Mouse (Mus musculus) CH12.LX (cell line): ENCODE measurements around the gene Cpne9.

Experiments used
- CTCF ChIP-seq, 2 experiments: IDR thresholded peaks in 1 of 2; conservative IDR thresholded peaks in 1 of 2; 2 replicates each; pipeline ENCODE4 v1.5.1; 2011 to 2012; ENCODE audit warnings: low read depth in 2 of 2, low read length in 2 of 2, improper control_type of control experiment in 1 of 2, inconsistent platforms in 1 of 2, mild to moderate bottlenecking in 1 of 2, moderate library complexity in 1 of 2
- EP300 ChIP-seq: IDR thresholded peaks from 2 replicates; pipeline ENCODE4 v1.6.1; 2011; ENCODE audit warnings: low read length, improper control_type of control experiment
- KAT2A ChIP-seq: IDR thresholded peaks from 2 replicates; pipeline ENCODE4 v1.6.1; 2012; ENCODE audit warnings: low read length, improper control_type of control experiment, inconsistent platforms; ENCODE audit not compliant: insufficient replicate concordance
- MAX ChIP-seq: IDR thresholded peaks from 2 replicates; pipeline ENCODE4 v1.6.1; 2011; ENCODE audit warnings: low read length, improper control_type of control experiment
- PAX5 ChIP-seq: IDR thresholded peaks from 2 replicates; pipeline ENCODE4 v1.6.1; 2012; ENCODE audit warnings: low read length, inconsistent platforms, mixed read lengths
- POLR2A ChIP-seq: IDR thresholded peaks from 2 replicates; pipeline ENCODE4 v1.6.1; 2011; ENCODE audit warnings: low read depth, mild to moderate bottlenecking, improper control_type of control experiment, low read length

DNA sequence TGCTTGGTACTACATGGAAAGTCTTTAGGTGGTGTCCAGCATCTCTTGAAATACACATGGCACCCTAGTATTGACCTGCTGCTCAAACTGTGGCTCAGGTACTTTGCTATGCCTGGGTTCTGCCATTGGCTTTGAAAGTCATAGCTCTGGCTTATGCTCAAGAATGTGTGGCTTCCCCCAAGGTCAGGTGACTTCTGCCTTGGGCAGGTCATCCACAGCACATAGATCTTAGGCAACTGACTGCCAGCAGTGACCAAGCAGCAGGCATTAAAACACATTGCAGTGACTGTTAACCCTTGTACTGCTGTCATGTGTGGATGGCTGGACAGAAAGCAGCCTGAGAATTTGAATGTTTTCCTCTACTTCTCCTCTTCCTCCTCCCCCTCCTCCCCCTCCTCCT lies 27.2 kb upstream of the Cpne9 start:
- TF ChIP-seq EP300 = no peak
- no peak for TF ChIP-seq CTCF (conservative IDR thresholded peaks at IDR 0.05 in 1 of 2, IDR thresholded peaks at IDR 0.05 in 1 of 2; ENCODE audit: low read depth in 2 of 2, low read length in 2 of 2)
- no peak for TF ChIP-seq KAT2A
- TF ChIP-seq PAX5 = no peak
- TF ChIP-seq MAX = no peak
- no peak for TF ChIP-seq POLR2A
